Mouse (Mus musculus) stomach, embryonic 16.5 days (tissue): Measurements from ENCODE around the gene Usp4. TPM values are rescaled to one million over a fixed set of nuclear protein-coding genes. Genes with fewer than 3 reads are reported as not detected.
"Not testable (repeated sequence)": the region's sequence is repeated elsewhere in the genome, so short reads cannot be mapped to it uniquely, and the experiment has no call there.

Experiments
- ATAC-seq: fragments of 200-750 bp; cut with Nextera tagmentation; 2 replicates; pipeline ENCODE4 v1.8.0; 2017; ENCODE audit warnings: moderate number of reproducible peaks, moderate TSS enrichment; ENCODE audit not compliant: insufficient read depth, low FRiP score
- H3K27ac ChIP-seq: fragments of 300-500 bp; sonication (generic); 2 replicates; pipeline ENCODE4 v1.5.1; 2014; ENCODE audit warnings: low read length
- H3K27me3 ChIP-seq: fragments of 300-500 bp; sonication (generic); 2 replicates; pipeline ENCODE4 v1.6.1; 2014; ENCODE audit warnings: low read length, control low read depth, mixed read lengths; ENCODE audit not compliant: control insufficient read depth, insufficient read depth
- H3K36me3 ChIP-seq: fragments of 300-500 bp; sonication (generic); 2 replicates; pipeline ENCODE4 v1.6.1; 2014; ENCODE audit warnings: low read length; ENCODE audit not compliant: control insufficient read depth, insufficient read depth
- H3K4me1 ChIP-seq: fragments of 300-500 bp; sonication (generic); 2 replicates; pipeline ENCODE4 v1.6.1; 2014; ENCODE audit warnings: low read length, control low read depth, mixed read lengths; ENCODE audit not compliant: control insufficient read depth, insufficient read depth
- H3K4me2 ChIP-seq: fragments of 300-500 bp; sonication (generic); 2 replicates; pipeline ENCODE4 v1.6.1; 2014; ENCODE audit warnings: low read depth, low read length, mixed read lengths
- H3K4me3 ChIP-seq: fragments of 300-500 bp; sonication (generic); replicated peaks from 2 replicates; pipeline ENCODE4 v1.5.1; 2014; ENCODE audit warnings: mild to moderate bottlenecking, low read length
- H3K9ac ChIP-seq: fragments of 300-500 bp; sonication (generic); 2 replicates; pipeline ENCODE4 v1.6.1; 2014; ENCODE audit warnings: low read length
- H3K9me3 ChIP-seq: fragments of 300-500 bp; sonication (generic); replicated peaks from 2 replicates; pipeline ENCODE4 v1.6.1; 2016; ENCODE audit warnings: low read length, control low read depth; ENCODE audit not compliant: control insufficient read depth
- WGBS: fragments of 180-500 bp; shearing (Covaris S2); extraction: QIAGEN DNeasy Blood & Tissue Kit; methylation state at CpG from one replicate; pipeline ENCODE4 v1.1.7; 2014; 5-methylcytosine and 5-hydroxymethylcytosine counted together
- polyA plus RNA-seq: library from polyadenylated mRNA; unstranded; fragments of >200 nt; fragmentation: Nextera tagmentation; extraction: Ambion mirVana; gene quantifications from 2 replicates; pipeline ENCODE4 v1.2.1, GENCODE M21; 2015

The Usp4 gene
- polyA plus RNA-seq, 1 experiment from 2014 or later = 92.7 TPM

DNA sequence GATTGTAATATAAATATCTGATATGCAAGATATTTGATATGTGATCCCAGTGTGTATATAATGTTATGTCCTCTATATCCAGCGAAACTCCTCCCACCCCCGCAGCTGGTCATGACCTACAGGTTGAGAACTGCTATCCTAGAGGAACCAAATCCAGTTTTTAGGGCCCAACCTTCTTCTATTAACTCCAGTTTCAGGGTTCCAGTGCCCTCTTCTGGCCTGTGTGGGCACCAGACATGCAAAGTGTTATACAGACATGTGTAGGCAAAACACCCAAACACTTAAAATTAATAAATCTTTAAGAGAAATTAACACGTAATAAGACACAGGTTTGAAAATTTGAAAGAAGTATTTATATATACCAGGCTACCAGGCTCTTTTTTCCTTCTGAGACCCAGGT lies 30.1 kb upstream of the Usp4 start:
- Histone ChIP-seq H3K27me3 (no peaks in the 10 kb centered on the region), H3K9ac (no peak overlapping the region), H3K4me2 (no peak overlapping the region), H3K4me1 (no peaks in the 10 kb centered on the region), H3K9me3 (no peaks in the 10 kb centered on the region), H3K4me3 (no peak overlapping the region), H3K36me3 (no peaks in the 10 kb centered on the region; the same call in 1 of the 2 replicates), H3K27ac (no peak overlapping the region)
- 88% methylated on average over 3 of the region's 3 CpGs for WGBS
- no peak for ATAC-seq

DNA sequence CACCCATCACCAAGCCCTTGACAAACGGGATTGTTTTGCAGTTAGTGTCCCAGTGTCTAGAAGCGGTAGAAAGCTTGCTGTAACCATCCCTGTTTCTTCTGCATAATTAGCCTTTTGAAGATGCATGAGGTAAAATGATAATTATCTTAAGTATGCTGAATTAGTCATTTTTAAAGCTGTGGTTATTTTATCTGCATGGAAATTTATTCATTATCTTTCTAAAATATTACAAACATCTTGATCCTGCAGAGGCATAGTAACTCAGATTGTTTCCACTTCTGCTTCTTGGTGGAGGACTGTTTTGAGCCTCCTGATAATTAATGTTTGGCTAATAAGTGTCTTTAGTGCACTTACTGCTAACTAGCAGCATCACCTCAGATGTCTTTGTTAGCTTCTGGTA lies 29.2 kb upstream of the Usp4 start:
- Histone ChIP-seq H3K9me3 (no peaks in the 10 kb centered on the region), H3K27me3 (no peaks in the 10 kb centered on the region), H3K4me1 (no peaks in the 10 kb centered on the region), H3K36me3 (no peaks in the 10 kb centered on the region; the same call in 1 of the 2 replicates), H3K27ac (no peak overlapping the region), H3K4me2 (no peak overlapping the region), H3K9ac (no peak overlapping the region), H3K4me3 (no peak overlapping the region)
- WGBS = 79% methylated on average over 2 of the region's 2 CpGs
- no peak for ATAC-seq

DNA sequence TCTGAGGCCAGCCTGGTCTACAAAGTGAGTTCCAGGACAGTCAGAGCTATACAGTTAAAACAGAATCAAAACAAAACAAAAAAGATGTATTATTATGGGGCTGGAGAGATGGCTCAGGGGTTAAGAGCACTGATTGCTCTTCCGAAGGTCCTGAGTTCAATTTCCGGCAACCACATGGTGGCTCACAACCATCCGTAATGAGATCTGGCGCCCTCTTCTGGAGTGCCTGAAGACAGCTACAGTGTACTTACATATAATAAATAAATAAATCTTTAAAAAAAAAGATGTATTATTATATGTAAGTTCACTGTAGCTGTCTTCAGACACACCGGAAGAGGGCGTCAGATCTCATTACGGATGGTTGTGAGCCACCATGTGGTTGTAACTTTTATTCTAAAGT lies 25.6 kb upstream of the Usp4 start:
- H3K27me3 ChIP-seq, ATAC-seq, H3K4me1 ChIP-seq, H3K9me3 ChIP-seq, H3K36me3 ChIP-seq, H3K4me3 ChIP-seq, H3K4me2 ChIP-seq, H3K27ac ChIP-seq, H3K9ac ChIP-seq: not testable (repeated sequence)
- WGBS = 91% methylated on average over 7 of the region's 7 CpGs

DNA sequence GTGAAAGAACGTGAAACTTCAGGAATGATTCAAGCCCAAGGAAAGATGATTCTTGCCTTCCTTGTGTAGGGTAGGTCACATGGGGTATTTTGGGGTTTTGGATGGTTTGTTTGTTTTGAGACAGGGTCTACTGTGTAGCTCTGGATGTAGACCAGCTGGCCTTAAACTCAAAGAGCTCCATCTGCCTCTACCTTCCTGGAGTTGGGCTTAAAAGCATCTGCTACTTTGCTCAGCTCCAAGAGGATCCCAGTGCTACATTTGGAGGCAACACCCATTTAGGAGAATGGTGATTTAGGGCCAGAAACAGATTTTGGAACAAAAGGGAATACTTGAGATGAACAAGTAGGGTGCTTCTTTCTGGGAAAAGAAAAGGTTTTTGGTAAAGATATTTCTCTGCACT lies 22.9 kb upstream of the Usp4 start:
- Histone ChIP-seq H3K4me2 (no peak overlapping the region), H3K27ac (no peak overlapping the region), H3K27me3 (no peaks in the 10 kb centered on the region), H3K36me3 (peaks cover 2% of the 10 kb centered on the region; the same call in 1 of the 2 replicates), H3K9me3 (no peaks in the 10 kb centered on the region), H3K9ac (no peak overlapping the region), H3K4me3 (no peak overlapping the region), H3K4me1 (no peaks in the 10 kb centered on the region)
- WGBS = 87% methylated on average over 1 of the region's 1 CpGs
- ATAC-seq = no peak

DNA sequence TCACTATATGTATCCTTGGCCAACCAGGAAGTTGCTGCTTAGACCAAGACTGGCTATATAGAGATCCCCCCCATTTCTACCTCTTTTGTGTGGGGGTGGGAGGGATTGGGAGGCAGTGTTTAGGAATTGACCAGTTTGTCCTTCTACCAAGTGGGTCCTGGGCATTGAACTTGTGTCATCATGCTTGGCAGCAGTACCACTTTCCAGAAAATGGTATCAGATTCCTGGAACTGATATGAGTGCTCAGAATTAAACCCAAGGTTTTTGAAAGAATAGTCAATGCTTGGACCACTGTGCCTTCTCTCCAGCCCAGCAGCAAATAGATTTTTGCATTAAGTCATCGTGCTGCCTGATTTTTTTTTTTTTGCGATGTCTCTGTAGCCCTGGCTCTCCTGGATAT lies 21.8 kb upstream of the Usp4 start:
- WGBS = 92% methylated on average over 2 of the region's 2 CpGs
- H3K9me3 ChIP-seq = no peaks in the 10 kb centered on the region
- H3K4me3 ChIP-seq = no peak overlapping the region
- no peak for ATAC-seq
- no peaks in the 10 kb centered on the region for H3K27me3 ChIP-seq
- H3K27ac ChIP-seq = no peak overlapping the region
- H3K36me3 ChIP-seq = peaks cover 2% of the 10 kb centered on the region; the same call in 1 of the 2 replicates
- no peak overlapping the region for H3K9ac ChIP-seq
- no peaks in the 10 kb centered on the region for H3K4me1 ChIP-seq
- no peak overlapping the region for H3K4me2 ChIP-seq

DNA sequence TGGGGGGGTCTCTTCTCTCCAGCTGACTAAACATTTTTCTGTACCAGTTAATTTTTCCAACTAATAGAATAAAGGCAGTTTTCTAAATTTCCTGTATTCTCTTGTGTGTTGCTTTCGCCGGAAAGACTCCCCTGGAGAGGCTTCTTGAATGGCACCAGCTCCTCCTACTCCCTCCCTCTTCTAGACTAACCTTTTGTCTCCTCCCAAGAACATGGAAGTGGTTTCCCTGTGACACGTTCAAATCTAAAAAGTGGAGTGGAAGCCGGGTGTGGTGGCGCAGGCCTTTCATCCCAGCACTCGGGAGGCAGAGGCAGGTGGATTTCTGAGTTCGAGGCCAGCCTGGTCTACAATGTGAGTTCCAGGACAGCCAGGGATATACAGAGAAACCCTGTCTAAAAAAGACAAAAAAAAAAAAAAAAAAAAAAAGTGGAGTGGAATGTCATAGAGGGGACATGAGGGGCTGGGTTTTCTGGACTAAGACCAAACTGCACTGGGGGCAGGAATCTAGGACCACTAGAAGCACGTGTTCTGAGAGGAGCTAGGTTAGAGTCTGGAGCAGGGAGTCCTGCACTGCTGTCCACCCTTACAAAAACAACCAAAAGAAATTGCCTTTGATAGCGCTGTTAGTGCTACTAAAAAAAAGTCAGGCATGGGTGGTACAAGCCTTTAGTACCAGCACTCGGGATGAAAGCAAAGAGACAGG lies 9.7 kb upstream of the Usp4 start:
- Histone ChIP-seq H3K4me3 (peak overlapping the region; percentile 83), H3K36me3 (peaks cover 12% of the 10 kb centered on the region), H3K9me3 (no peaks in the 10 kb centered on the region), H3K27ac (peak overlapping the region; percentile 99), H3K9ac (peak overlapping the region; percentile 98), H3K27me3 (no peaks in the 10 kb centered on the region), H3K4me1 (peaks cover 40% of the 10 kb centered on the region), H3K4me2 (peak overlapping the region; percentile 83)
- WGBS = 71% methylated on average over 10 of the region's 10 CpGs
- no peak for ATAC-seq

DNA sequence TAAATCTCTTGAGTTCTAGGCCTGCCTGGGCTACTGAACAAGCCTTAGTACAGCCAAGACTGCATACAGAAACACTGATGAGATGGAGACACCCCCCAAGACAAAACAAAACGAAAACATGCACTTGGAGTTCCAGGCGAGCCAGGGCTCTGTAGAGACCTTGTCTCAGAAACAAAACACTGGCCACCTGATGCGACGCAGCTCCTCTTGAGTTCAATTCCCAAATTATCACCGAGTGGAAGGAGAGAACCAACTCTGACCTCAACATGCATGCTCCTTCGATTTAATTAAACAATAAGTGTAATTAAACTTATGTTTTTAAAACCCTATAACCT lies 9.1 kb upstream of the Usp4 start:
- Histone ChIP-seq H3K4me1 (peaks cover 44% of the 10 kb centered on the region), H3K9ac (peak overlapping the region; percentile 98), H3K27ac (peak overlapping the region; percentile 99), H3K4me3 (peak overlapping the region; percentile 83), H3K27me3 (no peaks in the 10 kb centered on the region), H3K9me3 (no peaks in the 10 kb centered on the region), H3K4me2 (peak overlapping the region; percentile 83), H3K36me3 (peaks cover 12% of the 10 kb centered on the region)
- 27% methylated on average over 6 of the region's 6 CpGs for WGBS
- ATAC-seq = no peak

DNA sequence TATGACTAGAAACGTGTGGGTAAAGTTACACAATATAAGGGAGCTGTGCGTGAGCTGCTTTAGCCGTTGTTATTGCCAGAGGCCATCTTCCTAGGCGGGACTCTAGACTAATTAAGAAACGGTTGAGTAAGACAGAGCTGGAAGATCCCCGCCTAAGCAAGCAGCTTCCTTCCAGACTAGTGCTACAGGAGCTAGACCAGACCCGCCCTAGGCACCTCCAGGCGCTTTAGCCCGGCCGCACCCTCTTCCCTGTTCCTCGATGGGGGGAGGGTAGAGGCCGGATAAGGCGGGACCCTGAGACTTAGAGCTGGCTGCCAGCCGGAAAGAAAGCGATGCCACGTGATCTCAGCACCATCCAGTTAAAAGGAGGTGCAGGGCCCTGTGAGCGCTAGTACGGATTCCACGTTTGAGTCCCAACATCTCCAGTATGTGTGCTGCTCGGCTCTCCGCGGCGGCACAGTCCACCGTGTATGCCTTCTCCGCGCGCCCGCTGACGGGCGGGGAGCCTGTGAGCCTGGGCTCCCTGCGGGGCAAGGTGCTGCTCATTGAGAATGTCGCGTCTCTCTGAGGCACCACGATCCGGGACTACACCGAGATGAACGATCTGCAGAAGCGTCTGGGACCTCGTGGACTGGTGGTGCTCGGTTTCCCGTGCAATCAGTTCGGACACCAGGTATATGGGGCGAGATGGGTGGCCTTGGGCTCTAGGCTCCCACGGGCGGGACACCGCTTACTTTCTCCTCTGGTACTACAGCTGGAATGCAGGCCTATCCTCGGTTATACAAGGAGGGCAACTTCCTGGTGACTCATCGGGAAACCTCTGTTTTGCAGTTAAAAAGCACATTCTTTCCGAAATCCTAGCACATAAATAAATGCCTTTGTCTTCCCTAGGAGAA lies 8.5 kb upstream of the Usp4 start, which contains the start of gene Gpx1:
Gpx1 (plus strand) TSS at position 18 of the 896 bp plus-strand sequence.
- Histone ChIP-seq H3K9ac (peak within 1 kb of the TSS; percentile 98), H3K4me1 (peaks cover 47% of the 10 kb centered on the region), H3K36me3 (peaks cover 12% of the 10 kb centered on the region), H3K4me3 (peak within 1 kb of the TSS; percentile 83), H3K9me3 (no peaks in the 10 kb centered on the region), H3K27ac (peak within 1 kb of the TSS; percentile 99), H3K4me2 (peak within 1 kb of the TSS; percentile 83), H3K27me3 (no peaks in the 10 kb centered on the region)
- peak; percentile 95 for ATAC-seq
- under 1% methylated on average over 49 of the region's 49 CpGs for WGBS

DNA sequence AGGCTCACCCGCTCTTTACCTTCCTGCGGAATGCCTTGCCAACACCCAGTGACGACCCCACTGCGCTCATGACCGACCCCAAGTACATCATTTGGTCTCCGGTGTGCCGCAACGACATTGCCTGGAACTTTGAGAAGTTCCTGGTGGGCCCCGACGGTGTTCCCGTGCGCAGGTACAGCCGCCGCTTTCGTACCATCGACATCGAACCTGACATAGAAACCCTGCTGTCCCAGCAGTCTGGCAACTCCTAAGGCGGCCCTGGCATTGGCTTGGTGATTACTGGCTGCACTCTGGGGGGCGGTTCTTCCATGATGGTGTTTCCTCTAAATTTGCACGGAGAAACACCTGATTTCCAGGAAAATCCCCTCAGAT lies 7.8 kb upstream of the Usp4 start:
- WGBS = 9% methylated on average over 20 of the region's 20 CpGs
- peaks cover 47% of the 10 kb centered on the region for H3K4me1 ChIP-seq
- no peaks in the 10 kb centered on the region for H3K27me3 ChIP-seq
- H3K36me3 ChIP-seq = peaks cover 6% of the 10 kb centered on the region
- H3K4me3 ChIP-seq = peak overlapping the region; percentile 83
- peak overlapping the region; percentile 99 for H3K27ac ChIP-seq
- H3K4me2 ChIP-seq = peak overlapping the region; percentile 83
- peak overlapping the region; percentile 98 for H3K9ac ChIP-seq
- no peaks in the 10 kb centered on the region for H3K9me3 ChIP-seq
- no peak for ATAC-seq
